Mouse (Mus musculus) stomach, postnatal 0 days (tissue): ENCODE measurements around the gene 5730522E02Rik. TPM values are rescaled to one million over a fixed set of nuclear protein-coding genes. Genes with fewer than 3 reads are reported as not detected.

Experiments
- ATAC-seq: fragments of 200-750 bp; cut with Nextera tagmentation; 2 replicates; pipeline ENCODE4 v1.8.0; 2017; ENCODE audit not compliant: low FRiP score, low TSS enrichment
- DNase-seq: peaks from one replicate; pipeline ENCODE4 v3.0.0-alpha.2; 2016; ENCODE audit warnings: low spot score
- H3K27ac ChIP-seq: fragments of 300-500 bp; sonication (generic); replicated peaks from 2 replicates; pipeline ENCODE4 v1.5.1; 2014; ENCODE audit warnings: mild to moderate bottlenecking, control low read depth
- H3K27me3 ChIP-seq: fragments of 300-500 bp; sonication (generic); 2 replicates; pipeline ENCODE4 v1.6.1; 2014; ENCODE audit warnings: low read length; ENCODE audit not compliant: control insufficient read depth, insufficient read depth
- H3K36me3 ChIP-seq: fragments of 300-500 bp; sonication (generic); 2 replicates; pipeline ENCODE4 v1.6.1; 2014; ENCODE audit warnings: low read length, mixed read lengths; ENCODE audit not compliant: control insufficient read depth, insufficient read depth
- H3K4me1 ChIP-seq: fragments of 300-500 bp; sonication (generic); replicated peaks from 2 replicates; pipeline ENCODE4 v1.6.1; 2014; ENCODE audit warnings: antibody characterized with exemption; ENCODE audit not compliant: control insufficient read depth, insufficient read depth
- H3K4me2 ChIP-seq: fragments of 300-500 bp; sonication (generic); replicated peaks from 2 replicates; pipeline ENCODE4 v1.6.1; 2014; ENCODE audit warnings: low read depth, mild to moderate bottlenecking, control low read depth, moderate library complexity
- H3K4me3 ChIP-seq: fragments of 300-500 bp; sonication (generic); 2 replicates; pipeline ENCODE4 v1.5.1; 2014; ENCODE audit warnings: low read depth, low read length, control low read depth
- H3K9ac ChIP-seq: fragments of 300-500 bp; sonication (generic); 2 replicates; pipeline ENCODE4 v1.6.1; 2014; ENCODE audit warnings: mild to moderate bottlenecking, low read length, control low read depth, mixed read lengths
- H3K9me3 ChIP-seq: fragments of 300-500 bp; sonication (generic); 2 replicates; pipeline ENCODE4 v1.6.1; 2016; ENCODE audit warnings: low read length; ENCODE audit not compliant: control insufficient read depth
- CTCF ChIP-seq: IDR thresholded peaks from 2 replicates; pipeline ENCODE4 v1.5.1; 2016; ENCODE audit warnings: antibody characterized with exemption, low read depth, mild to moderate bottlenecking, moderate library complexity
- EP300 ChIP-seq: optimal IDR thresholded peaks from 2 replicates; pipeline ENCODE3; 2016; ENCODE audit warnings: antibody characterized with exemption
- WGBS: fragments of 180-500 bp; shearing (Covaris S2); extraction: QIAGEN DNeasy Blood & Tissue Kit; methylation state at CpG from one replicate; pipeline ENCODE4 v1.1.7; 2014; 5-methylcytosine and 5-hydroxymethylcytosine counted together
- polyA plus RNA-seq: library from polyadenylated mRNA; unstranded; fragments of >200 nt; fragmentation: Nextera tagmentation; extraction: Ambion mirVana; gene quantifications from 2 replicates; pipeline ENCODE4 v1.2.1, GENCODE M21; 2015

The 5730522E02Rik gene
- polyA plus RNA-seq, 1 experiment from 2014 or later: 1.1 TPM

DNA sequence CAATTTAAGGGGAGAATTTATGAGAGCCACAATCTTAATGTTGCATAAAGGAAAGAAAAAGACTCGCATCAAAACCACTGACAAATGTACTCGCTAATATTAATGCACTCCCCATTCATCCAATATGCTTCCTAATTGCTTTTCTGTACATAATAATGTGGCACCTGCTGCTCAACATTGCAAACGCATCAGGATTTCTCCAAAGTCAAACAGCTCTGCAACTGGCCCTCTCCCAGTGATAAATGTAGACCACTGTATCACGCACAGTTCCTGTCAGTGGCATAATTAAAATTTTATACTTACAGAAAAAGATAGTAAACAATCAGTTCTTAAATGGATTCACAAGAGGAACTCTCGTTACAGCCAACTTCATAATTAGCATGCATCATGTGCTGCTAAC, 110.5 kb downstream of the 5730522E02Rik start:
- no peaks in the 10 kb centered on the region for H3K9me3 ChIP-seq
- 77% methylated on average over 5 of the region's 5 CpGs for WGBS
- TF ChIP-seq EP300 (no peak), CTCF (no peak)

GRCm38 (mm10) chr11:26098933-26099332, 111.6 kb downstream of the 5730522E02Rik start:
- WGBS: 86% methylated on average over 2 of the region's 2 CpGs
- no peaks in the 10 kb centered on the region for H3K27me3 ChIP-seq
- no peak overlapping the region for H3K9ac ChIP-seq
- TF ChIP-seq EP300: no peak
- no peak for TF ChIP-seq CTCF
- H3K4me2 ChIP-seq: no peak overlapping the region
- H3K27ac ChIP-seq: no peak overlapping the region
- no peaks in the 10 kb centered on the region for H3K36me3 ChIP-seq
- H3K4me3 ChIP-seq: no peak overlapping the region
- DNase-seq (no peak), ATAC-seq (no peak)
- H3K9me3 ChIP-seq: no peaks in the 10 kb centered on the region
- no peaks in the 10 kb centered on the region for H3K4me1 ChIP-seq

More for the DNA sequence above, 110.5 kb downstream of the 5730522E02Rik start:
- no peak for ATAC-seq
- Histone ChIP-seq H3K27ac (no peak overlapping the region), H3K4me3 (no peak overlapping the region), H3K27me3 (no peaks in the 10 kb centered on the region), H3K4me1 (no peaks in the 10 kb centered on the region), H3K36me3 (no peaks in the 10 kb centered on the region), H3K9ac (no peak overlapping the region), H3K4me2 (no peak overlapping the region)
- DNase-seq: no peak

DNA sequence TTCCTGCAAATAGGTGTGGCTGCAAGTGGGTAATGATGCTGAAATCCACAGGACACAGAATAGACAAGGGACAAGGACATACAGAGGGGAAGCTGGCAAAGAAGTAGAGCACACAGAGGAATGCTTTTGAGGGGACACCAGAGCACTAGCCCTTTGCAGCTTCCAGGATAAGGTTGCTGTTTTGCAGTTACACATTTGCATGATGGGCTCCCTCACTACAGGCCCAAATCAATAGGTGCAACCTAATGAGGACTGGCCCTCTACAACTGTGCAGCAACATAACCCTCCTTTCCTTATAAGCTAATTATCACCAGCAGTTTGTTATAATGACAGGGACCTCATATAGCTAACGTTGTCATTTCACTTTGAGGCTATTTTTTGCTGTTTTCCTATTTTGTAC, 114.5 kb downstream of the 5730522E02Rik start:
- H3K4me2 ChIP-seq: no peak overlapping the region
- H3K9me3 ChIP-seq: no peaks in the 10 kb centered on the region
- DNase-seq (no peak), ATAC-seq (no peak)
- WGBS: 60% methylated on average over 1 of the region's 1 CpGs
- no peaks in the 10 kb centered on the region for H3K27me3 ChIP-seq
- H3K4me3 ChIP-seq: no peak overlapping the region
- H3K36me3 ChIP-seq: no peaks in the 10 kb centered on the region
- H3K27ac ChIP-seq: no peak overlapping the region
- H3K9ac ChIP-seq: no peak overlapping the region
- H3K4me1 ChIP-seq: no peaks in the 10 kb centered on the region
- TF ChIP-seq EP300 (no peak), CTCF (no peak)

- H3K9ac ChIP-seq: no peak overlapping the region
- H3K27ac ChIP-seq: no peak overlapping the region
- DNase-seq: no peak
- no peak overlapping the region for H3K4me3 ChIP-seq
- H3K4me2 ChIP-seq: no peak overlapping the region
- WGBS: 83% methylated on average over 5 of the region's 5 CpGs
- H3K4me1 ChIP-seq: no peaks in the 10 kb centered on the region
- TF ChIP-seq EP300 (no peak), CTCF (no peak)
- no peaks in the 10 kb centered on the region for H3K36me3 ChIP-seq
- H3K27me3 ChIP-seq: no peaks in the 10 kb centered on the region
- no peaks in the 10 kb centered on the region for H3K9me3 ChIP-seq
- no peak for ATAC-seq
These were observed 121.6 kb downstream of the 5730522E02Rik start for GRCm38 (mm10) chr11:26088993-26089392.

- no peak for ATAC-seq
- no peak overlapping the region for H3K4me2 ChIP-seq
- WGBS: 84% methylated on average over 7 of the region's 7 CpGs
- no peaks in the 10 kb centered on the region for H3K4me1 ChIP-seq
- H3K9me3 ChIP-seq: no peaks in the 10 kb centered on the region
- H3K9ac ChIP-seq: no peak overlapping the region
- no peak overlapping the region for H3K27ac ChIP-seq
- no peak for TF ChIP-seq EP300
- no peak for TF ChIP-seq CTCF
- H3K36me3 ChIP-seq: no peaks in the 10 kb centered on the region
- H3K4me3 ChIP-seq: no peak overlapping the region
- DNase-seq: no peak
- H3K27me3 ChIP-seq: no peaks in the 10 kb centered on the region
These were observed 123.9 kb downstream of the 5730522E02Rik start for GRCm38 (mm10) chr11:26086679-26087078.

DNA sequence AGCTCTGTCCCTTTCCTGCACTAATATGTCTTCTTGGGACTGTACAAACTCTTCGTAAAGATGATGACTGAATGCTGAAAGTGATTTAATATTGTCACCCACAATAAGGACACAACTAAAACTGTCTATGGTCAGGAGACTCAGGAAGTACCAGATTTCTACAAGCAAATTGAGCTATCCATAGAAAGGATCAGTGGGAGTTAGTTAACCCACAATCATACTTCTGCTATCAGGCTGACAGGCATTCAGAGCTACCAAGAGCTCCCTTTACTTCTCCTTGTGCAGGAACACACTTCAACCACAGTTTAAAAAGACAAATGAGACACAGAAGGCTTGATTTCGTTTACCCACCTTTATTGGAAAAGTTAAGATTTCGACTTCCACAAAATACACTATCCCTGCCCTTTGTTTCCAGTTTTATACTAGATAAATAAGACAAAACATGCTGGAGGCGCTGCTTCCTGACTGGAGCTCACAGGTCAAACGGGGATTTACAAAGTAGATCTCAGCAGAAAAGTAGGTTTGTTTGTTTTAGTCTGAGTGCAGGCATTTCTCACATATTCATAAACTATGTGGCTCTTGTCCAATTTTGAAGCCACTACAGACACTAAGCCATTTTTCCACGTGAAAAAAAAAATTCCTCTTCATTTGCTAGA, 125.1 kb downstream of the 5730522E02Rik start:
- no peak overlapping the region for H3K4me3 ChIP-seq
- H3K9ac ChIP-seq: no peak overlapping the region
- no peaks in the 10 kb centered on the region for H3K27me3 ChIP-seq
- no peak for DNase-seq
- no peaks in the 10 kb centered on the region for H3K9me3 ChIP-seq
- H3K27ac ChIP-seq: no peak overlapping the region
- 23% methylated on average over 6 of the region's 6 CpGs for WGBS
- no peak for TF ChIP-seq EP300
- TF ChIP-seq CTCF: no peak
- no peaks in the 10 kb centered on the region for H3K36me3 ChIP-seq
- ATAC-seq: no peak
- H3K4me1 ChIP-seq: no peaks in the 10 kb centered on the region
- H3K4me2 ChIP-seq: no peak overlapping the region
